Mouse (Mus musculus): ENCODE data around the gene Usf3.

- TF ChIP-seq POLR2A (IDR thresholded peaks at IDR 0.05; ENCODE audit: extremely low read depth, insufficient read depth, low read length) (no peak), CTCF (IDR thresholded peaks at IDR 0.05; ENCODE audit: low read depth, low read length) (no peak)
These were observed 40.7 kb upstream of the Usf3 start for GRCm38 (mm10) chr16:44132300-44132699.

Data from liver, adult 2 months (tissue).